Mouse (Mus musculus) 3T3-L1 (cell line): ENCODE data around the gene Nme2.
"Not testable (repeated sequence)": the region's sequence is repeated elsewhere in the genome, so short reads cannot be mapped to it uniquely, and the experiment has no call there.

Experiments used
- DNase-seq: peaks from one replicate; pipeline ENCODE4 v3.0.0-alpha.2; 2015; ENCODE audit warnings: low read depth, low spot score

The Nme2 gene

DNA sequence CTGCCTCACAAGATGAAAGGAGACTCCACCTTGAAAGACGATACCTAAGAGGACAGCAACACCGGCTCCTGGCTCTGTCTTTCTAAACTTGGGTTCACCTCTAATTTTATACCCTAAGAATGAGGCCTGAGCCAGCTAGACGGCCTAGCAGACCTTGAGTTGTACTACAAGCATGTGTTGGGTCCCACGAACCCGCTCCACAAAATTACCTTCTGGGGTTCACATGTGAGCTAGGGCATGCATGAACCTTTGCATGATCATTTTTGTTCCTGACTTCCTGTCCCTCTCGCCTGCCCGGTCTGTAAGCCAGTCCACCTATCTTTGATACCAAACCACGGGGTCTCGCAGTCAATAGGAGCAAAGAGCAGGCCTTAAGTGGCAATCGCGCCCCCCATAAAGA is 11.3 kb upstream of the Nme2 start:
- peak; percentile 42 for DNase-seq

DNA sequence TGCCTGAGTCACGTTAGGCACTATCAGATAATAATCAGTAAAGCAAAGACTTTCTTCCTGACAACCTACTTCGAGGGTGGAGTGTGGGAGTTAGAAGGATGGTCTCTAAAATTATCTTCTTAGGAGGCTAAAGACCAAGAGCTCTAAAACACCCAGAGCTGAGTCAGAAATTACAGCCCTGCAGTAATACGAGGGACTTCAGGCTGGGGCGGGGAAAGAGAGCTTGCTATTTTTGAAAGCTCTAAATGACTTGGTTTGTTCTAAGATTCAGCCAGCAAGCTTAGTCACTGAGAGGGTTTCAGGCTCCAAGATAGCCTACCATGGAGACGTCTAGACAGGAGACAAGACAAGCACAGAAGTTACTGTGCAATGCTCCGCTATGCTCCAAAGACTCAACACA is 9.3 kb upstream of the Nme2 start:
- DNase-seq = no peak

DNA sequence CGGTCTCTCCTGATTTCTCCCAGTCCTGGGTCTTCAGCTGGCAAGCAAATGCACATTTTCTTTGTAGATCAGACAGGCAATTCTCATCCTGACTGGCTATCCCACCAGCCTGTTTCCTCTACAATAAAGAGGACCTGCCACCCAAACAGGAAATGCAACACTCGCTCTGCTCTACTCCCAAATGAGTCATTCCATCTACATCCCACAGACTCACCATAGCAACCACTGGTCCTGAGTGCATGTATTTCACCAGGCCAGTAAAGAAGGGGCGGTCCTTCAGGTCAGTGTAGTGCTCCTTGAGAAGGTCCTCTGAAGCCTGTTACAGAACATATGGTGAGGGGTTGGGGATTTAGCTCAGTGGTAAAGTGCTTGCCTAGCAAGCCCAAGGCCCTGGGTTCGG is 7.0 kb upstream of the Nme2 start:
- DNase-seq = peak; percentile 86

- no peak for DNase-seq
Observed at GRCm38 (mm10) chr11:93961482-93961881, 5.4 kb upstream of the Nme2 start.

GRCm38 (mm10) chr11:93957746-93958145 is 1.7 kb upstream of the Nme2 start:
- DNase-seq = no peak

- DNase-seq = peak; percentile 74
Observed at GRCm38 (mm10) chr11:93957031-93957555, 1.0 kb upstream of the Nme2 start.

GRCm38 (mm10) chr11:93955256-93956150 is 556 bp downstream of the Nme2 start:
- peak; percentile 95 for DNase-seq

- DNase-seq = no peak
Observed at GRCm38 (mm10) chr11:93954738-93955255, 1.3 kb downstream of the Nme2 start.

- DNase-seq = no peak
Observed at GRCm38 (mm10) chr11:93952376-93952775, 3.7 kb downstream of the Nme2 start.

- DNase-seq = peak; percentile 36
Observed at GRCm38 (mm10) chr11:93950045-93950444, 6.0 kb downstream of the Nme2 start.

- no peak for DNase-seq
Observed at GRCm38 (mm10) chr11:93948887-93949567, 7.0 kb downstream of the Nme2 start.

- no peak for DNase-seq
Observed at GRCm38 (mm10) chr11:93944986-93945385, 11.1 kb downstream of the Nme2 start.

DNA sequence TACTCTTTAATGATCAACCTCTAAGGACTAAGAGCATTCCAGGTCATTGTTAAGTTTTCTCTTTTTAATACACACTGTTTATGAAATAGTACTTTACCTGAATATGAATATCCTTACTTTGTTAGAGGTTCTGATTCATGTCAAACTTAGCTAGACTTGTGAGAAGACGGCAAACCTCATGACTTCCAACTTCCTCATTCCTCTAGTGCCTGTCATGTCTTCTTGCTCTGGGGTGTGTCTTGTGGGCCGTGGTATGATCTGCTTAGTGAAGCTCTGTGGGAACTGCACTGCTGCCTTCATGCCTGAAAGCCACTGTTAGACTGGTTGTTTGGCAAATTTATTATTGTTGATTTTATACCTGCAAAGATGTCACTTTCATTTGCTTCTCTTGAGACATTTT is 15.2 kb downstream of the Nme2 start:
- DNase-seq = peak; percentile 81

- peak; percentile 44 for DNase-seq
Observed at GRCm38 (mm10) chr11:93929106-93929505, 27.0 kb downstream of the Nme2 start.

DNA sequence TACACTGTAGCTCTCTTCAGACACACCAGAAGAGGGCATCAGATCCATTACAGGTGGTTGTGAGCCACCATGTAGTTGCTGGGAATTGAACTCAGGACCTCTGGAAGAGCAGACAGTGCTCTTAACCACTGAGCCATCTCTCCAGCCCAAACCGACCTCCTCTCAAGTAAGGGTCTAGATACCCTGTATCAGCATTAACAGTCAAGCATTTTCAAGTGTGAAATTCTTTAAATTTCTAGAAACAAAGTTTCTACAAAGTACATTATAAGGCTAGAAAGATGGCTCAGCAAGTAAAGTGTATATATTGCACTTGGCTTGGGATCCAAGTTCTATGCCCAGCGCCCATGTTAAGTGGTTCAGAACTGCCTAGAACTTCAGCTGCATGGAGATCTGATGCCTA is 41.0 kb downstream of the Nme2 start:
- not testable (repeated sequence) for DNase-seq

- DNase-seq = no peak
Observed at GRCm38 (mm10) chr11:93911603-93912002, 44.5 kb downstream of the Nme2 start.

- DNase-seq = peak; percentile 91
Observed at GRCm38 (mm10) chr11:93908829-93909228, 47.2 kb downstream of the Nme2 start.

DNA sequence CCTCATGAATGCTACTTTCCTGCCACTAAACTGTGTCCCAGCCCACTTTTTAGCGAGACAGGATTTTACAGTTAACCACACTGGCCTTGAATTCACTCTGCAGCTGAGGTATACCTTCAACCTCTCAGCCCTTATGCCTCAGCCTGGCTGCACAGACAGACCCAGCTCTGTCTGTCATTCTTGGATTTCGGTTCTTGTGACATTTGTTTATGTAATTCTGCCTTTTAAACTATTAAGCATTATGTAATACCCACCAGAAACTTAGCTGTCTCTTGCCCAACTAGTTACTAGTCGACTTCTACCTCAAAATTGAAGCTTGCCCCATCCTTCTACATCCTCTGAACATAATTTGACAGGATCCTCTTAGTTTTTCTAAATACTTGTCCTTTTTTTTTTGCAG is 48.2 kb downstream of the Nme2 start:
- DNase-seq = no peak

DNA sequence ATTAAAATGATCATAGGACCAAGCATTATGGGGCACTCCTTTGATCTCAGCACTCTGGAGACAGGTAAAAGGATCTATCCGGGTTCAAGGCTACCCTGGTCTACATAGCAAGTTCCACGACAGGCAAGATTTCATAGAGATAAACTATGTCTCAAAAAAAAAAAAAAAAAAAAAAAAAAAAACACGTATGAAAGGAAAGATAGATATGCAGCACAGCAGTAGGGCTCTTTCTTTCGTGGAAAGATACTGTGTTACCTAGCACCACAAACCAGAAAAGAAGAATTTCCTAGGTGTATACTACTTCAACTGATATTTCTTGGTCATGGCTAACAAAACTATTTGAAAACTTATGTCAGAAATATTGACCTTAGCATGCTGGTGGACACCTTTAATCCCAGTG is 49.2 kb downstream of the Nme2 start:
- no peak for DNase-seq
